Mouse (Mus musculus): ENCODE measurements around the gene Mgat2.

The Mgat2 gene

GRCm38 (mm10) chr12:69175975-69176374 is 8.0 kb upstream of the Mgat2 start:
- no peak for DNase-seq (ENCODE audit: extremely low read depth, insufficient read length, low spot score)

GRCm38 (mm10) chr12:69177526-69177925 is 6.4 kb upstream of the Mgat2 start:
- no peak for DNase-seq (ENCODE audit: extremely low read depth, insufficient read length, low spot score)

- no peak for DNase-seq (ENCODE audit: extremely low read depth, insufficient read length, low spot score)
Observed at GRCm38 (mm10) chr12:69179371-69179770, 4.6 kb upstream of the Mgat2 start.

GRCm38 (mm10) chr12:69181800-69182199 is 2.2 kb upstream of the Mgat2 start:
- no peak for DNase-seq (ENCODE audit: extremely low read depth, insufficient read length, low spot score)

- DNase-seq (ENCODE audit: extremely low read depth, insufficient read length, low spot score) = peak; percentile 68
Observed at GRCm38 (mm10) chr12:69184342-69185295, 662 bp downstream of the Mgat2 start.

- no peak for DNase-seq (ENCODE audit: extremely low read depth, insufficient read length, low spot score)
Observed at GRCm38 (mm10) chr12:69185371-69185770, 1.4 kb downstream of the Mgat2 start.

- DNase-seq (ENCODE audit: extremely low read depth, insufficient read length, low spot score) = no peak
Observed at GRCm38 (mm10) chr12:69186811-69187471, 3.0 kb downstream of the Mgat2 start.

GRCm38 (mm10) chr12:69190074-69190473 is 6.1 kb downstream of the Mgat2 start:
- no peak for DNase-seq (ENCODE audit: extremely low read depth, insufficient read length, low spot score)

GRCm38 (mm10) chr12:69190522-69190921 is 6.6 kb downstream of the Mgat2 start:
- DNase-seq (ENCODE audit: extremely low read depth, insufficient read length, low spot score) = no peak

- no peak for DNase-seq (ENCODE audit: extremely low read depth, insufficient read length, low spot score)
Observed at GRCm38 (mm10) chr12:69191396-69191795, 7.4 kb downstream of the Mgat2 start.

- no peak for DNase-seq (ENCODE audit: extremely low read depth, insufficient read length, low spot score)
Observed at GRCm38 (mm10) chr12:69192637-69193036, 8.7 kb downstream of the Mgat2 start.

- DNase-seq (ENCODE audit: extremely low read depth, insufficient read length, low spot score) = peak; percentile 85
Observed at GRCm38 (mm10) chr12:69196444-69197377, 12.8 kb downstream of the Mgat2 start, which contains the start of gene Gm49383. Gene Gm49383, minus strand, starts transcription at chr12:69197104.

- DNase-seq (ENCODE audit: extremely low read depth, insufficient read length, low spot score) = peak; percentile 83
Observed at GRCm38 (mm10) chr12:69197378-69198163, 13.6 kb downstream of the Mgat2 start.

GRCm38 (mm10) chr12:69198164-69198535 is 14.2 kb downstream of the Mgat2 start, which contains the start of gene Dnaaf2:
Gene Dnaaf2, minus strand, starts transcription at chr12:69198429.
- no peak for DNase-seq (ENCODE audit: extremely low read depth, insufficient read length, low spot score)

- no peak for DNase-seq (ENCODE audit: extremely low read depth, insufficient read length, low spot score)
Observed at GRCm38 (mm10) chr12:69198985-69199384, 15.0 kb downstream of the Mgat2 start.

- no peak for DNase-seq (ENCODE audit: extremely low read depth, insufficient read length, low spot score)
Observed at GRCm38 (mm10) chr12:69204052-69204833, 20.3 kb downstream of the Mgat2 start, which contains the start of gene Gm49384. Gene Gm49384, minus strand, starts transcription at chr12:69204267.

- no peak for DNase-seq (ENCODE audit: extremely low read depth, insufficient read length, low spot score)
Observed at GRCm38 (mm10) chr12:69207396-69207795, 23.4 kb downstream of the Mgat2 start.

- DNase-seq (ENCODE audit: extremely low read depth, insufficient read length, low spot score) = no peak
Observed at GRCm38 (mm10) chr12:69207926-69208325, 24.0 kb downstream of the Mgat2 start.

GRCm38 (mm10) chr12:69208520-69208919 is 24.6 kb downstream of the Mgat2 start:
- DNase-seq (ENCODE audit: extremely low read depth, insufficient read length, low spot score) = no peak
